Mouse (Mus musculus) hindbrain, embryonic 15.5 days (tissue): ENCODE results near the gene Tnfsf8. TPM values are rescaled to one million over a fixed set of nuclear protein-coding genes. Genes with fewer than 3 reads are reported as not detected.

Experiments used
- ATAC-seq: fragments of 200-750 bp; cut with Nextera tagmentation; 2 replicates; pipeline ENCODE4 v1.8.0; 2017; ENCODE audit warnings: low read depth, moderate number of reproducible peaks, moderate TSS enrichment; ENCODE audit not compliant: low FRiP score
- H3K27ac ChIP-seq: fragments of 300-500 bp; sonication (generic); replicated peaks from 2 replicates; pipeline ENCODE4 v1.5.1; 2015; ENCODE audit warnings: mild to moderate bottlenecking, inconsistent platforms
- H3K27me3 ChIP-seq: fragments of 300-500 bp; sonication (generic); 2 replicates; pipeline ENCODE4 v1.6.1; 2015; ENCODE audit warnings: control low read depth, inconsistent platforms
- H3K36me3 ChIP-seq: fragments of 300-500 bp; sonication (generic); 2 replicates; pipeline ENCODE4 v1.6.1; 2015; ENCODE audit warnings: control low read depth, inconsistent platforms
- H3K4me1 ChIP-seq: fragments of 300-500 bp; sonication (generic); replicated peaks from 2 replicates; pipeline ENCODE4 v1.6.1; 2015; ENCODE audit warnings: control low read depth, inconsistent platforms
- H3K4me2 ChIP-seq: fragments of 300-500 bp; sonication (generic); 2 replicates; pipeline ENCODE4 v1.6.1; 2015; ENCODE audit warnings: moderate library complexity, mild to moderate bottlenecking, inconsistent platforms
- H3K4me3 ChIP-seq: fragments of 300-500 bp; sonication (generic); 2 replicates; pipeline ENCODE4 v1.5.1; 2015; ENCODE audit warnings: mild to moderate bottlenecking, inconsistent platforms
- H3K9ac ChIP-seq: fragments of 300-500 bp; sonication (generic); 2 replicates; pipeline ENCODE4 v1.6.1; 2015; ENCODE audit warnings: inconsistent platforms
- H3K9me3 ChIP-seq: fragments of 300-500 bp; sonication (generic); 2 replicates; pipeline ENCODE4 v1.6.1; 2016; ENCODE audit warnings: control low read depth, inconsistent platforms
- WGBS: fragments of 180-500 bp; shearing (Covaris S2); methylation state at CpG from one replicate; pipeline ENCODE4 v1.1.7; 2015; 5-methylcytosine and 5-hydroxymethylcytosine counted together
- polyA plus RNA-seq: library from polyadenylated mRNA; unstranded; fragments of >200 nt; fragmentation: Nextera tagmentation; extraction: Ambion mirVana; gene quantifications from 2 replicates; pipeline ENCODE4 v1.2.1, GENCODE M21; 2015

Tnfsf8 gene
- not detected in 2 replicates for polyA plus RNA-seq

DNA sequence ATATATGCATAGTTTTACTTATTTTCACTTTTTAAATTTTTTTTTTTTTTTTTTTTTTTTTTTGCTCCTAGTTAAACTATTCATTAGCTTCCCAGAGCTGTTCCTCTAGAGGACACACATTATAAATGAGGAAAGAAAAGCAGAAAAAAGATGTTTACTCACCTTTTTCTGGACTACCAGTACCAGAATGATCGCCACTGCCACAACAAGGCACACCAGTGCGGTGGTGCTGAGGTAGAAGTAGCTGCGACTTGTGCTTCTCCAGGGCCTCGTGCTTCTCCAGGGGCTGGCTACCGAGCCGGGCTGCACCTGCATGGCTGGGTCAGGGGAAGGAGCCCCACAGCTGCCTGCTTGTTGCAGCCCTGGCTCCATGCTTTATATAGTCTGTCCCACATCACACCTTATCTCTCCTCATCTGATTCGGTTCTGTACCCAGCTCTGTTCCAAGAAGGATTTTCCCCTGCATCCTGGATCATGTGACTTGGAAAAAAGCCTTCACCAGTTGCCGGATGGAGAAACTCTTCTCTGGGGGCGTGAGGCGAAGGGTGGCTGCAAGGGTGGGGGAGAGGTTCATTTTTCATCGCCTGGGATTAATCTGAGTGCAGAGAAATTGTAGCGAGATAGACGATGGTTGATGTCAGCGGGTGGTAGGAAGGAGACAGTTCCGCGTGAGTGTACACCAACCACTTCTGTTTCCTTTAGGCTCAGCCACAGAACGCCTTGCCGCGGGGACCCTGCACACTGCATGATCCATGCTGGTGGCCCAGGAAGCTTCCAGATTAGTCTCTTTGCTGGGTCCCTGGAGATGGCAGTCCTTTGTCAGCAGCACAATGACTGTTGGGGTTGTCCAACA, at the start of gene Tnfsf8:
TSS of gene Tnfsf8 (minus strand) at position 660 of the 853 bp plus-strand sequence.
- H3K9me3 ChIP-seq, result no peaks in the 10 kb centered on the region
- ATAC-seq, result no peak

DNA sequence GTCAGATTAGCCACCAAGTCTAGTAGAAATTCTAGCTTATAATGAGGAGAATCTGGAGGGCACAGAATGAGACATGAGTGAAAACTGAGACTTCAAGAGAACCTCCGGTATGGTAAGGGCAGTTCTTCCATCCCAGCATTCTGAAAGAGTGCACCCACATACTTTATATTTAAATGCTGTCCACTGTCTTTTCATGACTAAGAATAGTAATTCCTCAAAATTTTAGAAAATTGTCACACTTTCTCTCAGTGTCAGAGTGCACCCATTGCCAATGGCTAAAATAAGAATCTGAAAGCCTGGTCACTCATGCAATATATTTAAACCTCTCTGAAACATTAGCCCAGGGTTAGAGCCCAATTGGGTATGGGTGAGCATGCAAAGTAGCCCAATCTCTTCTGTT, 47.4 kb upstream of the Tnfsf8 start:
- no peak overlapping the region for H3K9ac ChIP-seq
- H3K9me3 ChIP-seq, result no peaks in the 10 kb centered on the region
- H3K4me2 ChIP-seq, result no peak overlapping the region
- no peak for ATAC-seq
- no peak overlapping the region for H3K4me3 ChIP-seq
- 100% methylated on average over 1 of the region's 1 CpGs for WGBS
- H3K27ac ChIP-seq, result no peak overlapping the region
- H3K36me3 ChIP-seq, result no peaks in the 10 kb centered on the region
- H3K27me3 ChIP-seq, result no peaks in the 10 kb centered on the region
- no peaks in the 10 kb centered on the region for H3K4me1 ChIP-seq

More for the DNA sequence above, at the start of gene Tnfsf8:
- H3K4me1 ChIP-seq, result no peaks in the 10 kb centered on the region
- no peaks in the 10 kb centered on the region for H3K27me3 ChIP-seq
- no peak within 1 kb of the TSS for H3K27ac ChIP-seq
- no peaks in the 10 kb centered on the region for H3K36me3 ChIP-seq
- H3K4me2 ChIP-seq, result no peak within 1 kb of the TSS
- 86% methylated on average over 19 of the region's 19 CpGs for WGBS
- no peak within 1 kb of the TSS for H3K4me3 ChIP-seq
- H3K9ac ChIP-seq, result no peak within 1 kb of the TSS

GRCm38 (mm10) chr4:63907473-63907872, 46.3 kb upstream of the Tnfsf8 start:
- H3K36me3 ChIP-seq, result no peaks in the 10 kb centered on the region
- ATAC-seq, result no peak
- H3K27ac ChIP-seq, result no peak overlapping the region
- H3K4me3 ChIP-seq, result no peak overlapping the region
- no peaks in the 10 kb centered on the region for H3K9me3 ChIP-seq
- no peak overlapping the region for H3K4me2 ChIP-seq
- H3K9ac ChIP-seq, result no peak overlapping the region
- H3K4me1 ChIP-seq, result no peaks in the 10 kb centered on the region
- no peaks in the 10 kb centered on the region for H3K27me3 ChIP-seq

DNA sequence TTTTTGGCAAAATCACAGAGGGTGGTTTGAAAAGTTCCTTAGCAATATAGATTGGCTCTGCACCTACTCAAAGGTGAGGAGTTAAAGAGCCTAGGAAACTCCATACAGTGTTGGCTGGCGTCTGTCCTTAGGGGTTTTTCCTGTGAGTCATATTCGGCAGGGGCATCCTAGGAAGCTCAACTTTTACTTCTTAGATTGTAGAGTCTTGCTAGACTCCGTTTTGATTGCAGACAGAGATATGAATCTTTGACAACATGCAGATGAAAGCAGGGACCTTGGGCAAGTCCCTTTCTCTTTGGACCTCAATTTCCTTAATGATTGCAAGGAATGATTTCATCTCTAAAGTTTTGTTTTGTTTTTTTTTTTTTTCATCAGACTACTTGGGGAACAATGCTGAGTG, 44.9 kb upstream of the Tnfsf8 start:
- H3K4me2 ChIP-seq, result no peak overlapping the region
- ATAC-seq, result no peak
- H3K27ac ChIP-seq, result no peak overlapping the region
- H3K9me3 ChIP-seq, result no peaks in the 10 kb centered on the region
- H3K4me3 ChIP-seq, result no peak overlapping the region
- H3K9ac ChIP-seq, result no peak overlapping the region
- no peaks in the 10 kb centered on the region for H3K27me3 ChIP-seq
- H3K36me3 ChIP-seq, result no peaks in the 10 kb centered on the region
- H3K4me1 ChIP-seq, result no peaks in the 10 kb centered on the region
- 69% methylated on average over 3 of the region's 3 CpGs for WGBS

GRCm38 (mm10) chr4:63899081-63899523, 38.0 kb upstream of the Tnfsf8 start:
- H3K9me3 ChIP-seq, result no peaks in the 10 kb centered on the region
- H3K9ac ChIP-seq, result no peak overlapping the region
- 88% methylated on average over 10 of the region's 10 CpGs for WGBS
- H3K36me3 ChIP-seq, result no peaks in the 10 kb centered on the region
- no peaks in the 10 kb centered on the region for H3K27me3 ChIP-seq
- no peak overlapping the region for H3K27ac ChIP-seq
- H3K4me3 ChIP-seq, result no peak overlapping the region
- H3K4me1 ChIP-seq, result no peaks in the 10 kb centered on the region
- no peak overlapping the region for H3K4me2 ChIP-seq
- ATAC-seq, result no peak

GRCm38 (mm10) chr4:63897152-63897551, 36.0 kb upstream of the Tnfsf8 start:
- ATAC-seq, result no peak
- Histone ChIP-seq H3K9me3 (no peaks in the 10 kb centered on the region), H3K4me2 (no peak overlapping the region), H3K27ac (no peak overlapping the region), H3K9ac (no peak overlapping the region), H3K36me3 (no peaks in the 10 kb centered on the region), H3K4me1 (no peaks in the 10 kb centered on the region), H3K4me3 (no peak overlapping the region), H3K27me3 (no peaks in the 10 kb centered on the region)

- no peak for ATAC-seq
Observed at GRCm38 (mm10) chr4:63886156-63886555, 25.0 kb upstream of the Tnfsf8 start.

DNA sequence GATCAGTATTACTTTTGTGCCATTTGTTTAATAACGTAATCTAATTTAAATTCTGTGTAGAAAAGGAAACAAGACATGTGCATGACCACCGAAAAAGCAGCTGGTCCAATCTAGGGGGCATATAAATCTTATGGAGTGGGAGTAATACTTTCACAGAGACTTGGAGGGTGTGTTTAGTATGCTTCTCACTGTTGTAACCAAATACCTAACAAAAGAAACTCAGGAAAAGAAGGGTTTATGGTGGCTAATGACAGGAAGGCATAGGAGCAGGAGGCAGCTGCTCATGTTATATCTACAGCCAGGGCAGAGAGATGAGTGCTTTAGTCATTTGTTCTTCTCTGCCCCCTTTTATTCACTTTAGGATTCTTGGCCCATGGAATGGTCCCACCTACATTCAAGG, 15.6 kb upstream of the Tnfsf8 start:
- H3K36me3 ChIP-seq, result no peaks in the 10 kb centered on the region
- H3K4me2 ChIP-seq, result no peak overlapping the region
- ATAC-seq, result no peak
- no peak overlapping the region for H3K9ac ChIP-seq
- no peaks in the 10 kb centered on the region for H3K9me3 ChIP-seq
- no peaks in the 10 kb centered on the region for H3K4me1 ChIP-seq
- 83% methylated on average over 2 of the region's 2 CpGs for WGBS
- no peak overlapping the region for H3K4me3 ChIP-seq
- H3K27me3 ChIP-seq, result no peaks in the 10 kb centered on the region
- H3K27ac ChIP-seq, result no peak overlapping the region

More at GRCm38 (mm10) chr4:63886156-63886555, 25.0 kb upstream of the Tnfsf8 start:
- no peaks in the 10 kb centered on the region for H3K9me3 ChIP-seq
- 84% methylated on average over 2 of the region's 2 CpGs for WGBS
- H3K27ac ChIP-seq, result no peak overlapping the region
- no peaks in the 10 kb centered on the region for H3K4me1 ChIP-seq
- no peaks in the 10 kb centered on the region for H3K36me3 ChIP-seq
- no peak overlapping the region for H3K4me2 ChIP-seq
- no peak overlapping the region for H3K9ac ChIP-seq
- no peaks in the 10 kb centered on the region for H3K27me3 ChIP-seq
- H3K4me3 ChIP-seq, result no peak overlapping the region

DNA sequence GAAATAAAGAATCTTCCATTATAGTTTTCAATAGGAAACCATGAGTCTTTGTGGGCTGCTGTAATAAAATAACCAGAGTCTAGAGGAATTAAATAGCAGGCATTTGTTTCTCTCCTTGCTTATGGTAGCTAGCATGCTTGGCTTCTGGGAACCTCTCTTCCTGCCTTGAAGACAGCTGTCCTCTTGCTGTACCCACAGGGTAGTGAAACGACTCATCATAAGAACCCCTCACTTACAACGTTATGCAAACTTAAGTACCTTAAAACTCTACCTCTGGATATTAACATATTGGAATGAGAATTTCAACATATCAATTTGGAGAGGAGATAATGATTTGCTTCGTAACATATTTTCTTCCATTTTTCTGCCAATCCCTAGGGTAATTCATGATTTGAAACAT, 14.3 kb upstream of the Tnfsf8 start:
- Histone ChIP-seq H3K36me3 (no peaks in the 10 kb centered on the region), H3K4me1 (no peaks in the 10 kb centered on the region), H3K4me2 (no peak overlapping the region), H3K4me3 (no peak overlapping the region), H3K9me3 (no peaks in the 10 kb centered on the region), H3K27me3 (no peaks in the 10 kb centered on the region), H3K9ac (no peak overlapping the region), H3K27ac (no peak overlapping the region)
- no peak for ATAC-seq
- WGBS, result 91% methylated on average over 3 of the region's 3 CpGs

DNA sequence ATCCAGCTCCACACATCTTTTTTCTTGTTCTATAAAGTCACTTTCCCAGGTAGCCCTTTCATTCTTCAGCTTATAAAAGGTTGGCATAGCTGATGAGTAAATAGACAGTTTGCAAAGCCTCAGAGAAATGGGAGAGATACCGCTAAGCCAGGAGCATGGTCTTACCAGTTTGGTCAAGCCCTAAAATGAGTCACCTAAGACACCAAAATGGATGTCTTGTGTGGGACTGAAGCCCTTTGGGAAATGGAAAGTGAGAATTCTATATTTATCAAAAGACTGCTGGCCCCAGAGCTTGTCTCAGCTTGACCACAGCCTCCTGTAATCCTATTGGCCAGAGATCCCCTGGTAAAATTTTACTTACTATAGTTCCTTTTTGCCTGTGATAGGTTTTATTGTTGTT, 9.5 kb upstream of the Tnfsf8 start:
- Histone ChIP-seq H3K9ac (no peak overlapping the region), H3K4me2 (no peak overlapping the region), H3K4me1 (no peaks in the 10 kb centered on the region), H3K27me3 (no peaks in the 10 kb centered on the region), H3K36me3 (no peaks in the 10 kb centered on the region), H3K9me3 (no peaks in the 10 kb centered on the region), H3K4me3 (no peak overlapping the region), H3K27ac (no peak overlapping the region)
- ATAC-seq, result no peak
- WGBS, result 100% methylated on average over 1 of the region's 1 CpGs

DNA sequence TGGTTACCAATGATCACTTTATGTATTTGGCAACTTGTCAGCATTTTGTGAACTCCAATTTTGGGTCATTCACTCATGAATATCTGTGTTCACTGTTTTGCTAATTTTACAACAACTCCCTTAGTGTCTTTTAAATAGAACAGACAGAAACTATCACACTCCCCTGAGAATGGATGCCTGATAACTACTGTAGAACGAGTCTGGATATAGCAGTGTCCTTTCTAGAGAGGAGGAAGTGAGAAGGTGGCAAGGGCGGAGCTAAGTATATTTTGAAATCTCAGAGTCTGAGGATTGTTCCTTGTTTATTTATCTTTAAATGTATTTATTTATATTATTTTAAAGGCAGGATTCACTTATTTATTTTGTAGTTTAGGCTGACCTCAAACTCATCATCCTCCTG, 7.6 kb upstream of the Tnfsf8 start:
- no peak overlapping the region for H3K9ac ChIP-seq
- H3K4me1 ChIP-seq, result no peaks in the 10 kb centered on the region
- no peaks in the 10 kb centered on the region for H3K9me3 ChIP-seq
- no peaks in the 10 kb centered on the region for H3K27me3 ChIP-seq
- ATAC-seq, result no peak
- no peak overlapping the region for H3K4me3 ChIP-seq
- no peak overlapping the region for H3K27ac ChIP-seq
- no peaks in the 10 kb centered on the region for H3K36me3 ChIP-seq
- WGBS, result 79% methylated on average over 2 of the region's 2 CpGs
- H3K4me2 ChIP-seq, result no peak overlapping the region

DNA sequence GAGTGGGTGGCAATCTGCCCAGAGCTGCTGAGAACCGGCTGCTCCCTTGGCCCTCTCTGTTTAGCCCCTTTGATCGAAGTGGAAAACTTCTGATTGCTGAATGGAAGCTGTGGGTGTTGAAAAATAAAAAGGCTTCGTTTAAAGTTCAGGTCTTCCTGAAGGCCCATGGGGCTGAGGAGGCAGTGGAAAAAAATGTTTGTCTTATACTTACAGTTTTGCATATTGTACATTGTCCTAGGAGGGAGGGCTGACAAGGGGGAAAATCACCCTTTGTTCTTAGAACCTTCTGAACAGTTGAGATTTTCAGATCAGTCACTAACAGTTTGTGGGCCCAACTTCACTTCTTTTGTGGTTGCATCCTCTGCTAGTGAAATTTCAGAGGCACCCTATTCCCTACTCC, 1.8 kb upstream of the Tnfsf8 start:
- Histone ChIP-seq H3K4me3 (no peak overlapping the region), H3K27me3 (no peaks in the 10 kb centered on the region), H3K9me3 (no peaks in the 10 kb centered on the region), H3K4me1 (no peaks in the 10 kb centered on the region), H3K9ac (no peak overlapping the region), H3K4me2 (no peak overlapping the region), H3K27ac (no peak overlapping the region), H3K36me3 (no peaks in the 10 kb centered on the region)
- no peak for ATAC-seq
- WGBS, result 57% methylated on average over 3 of the region's 3 CpGs
